Mouse (Mus musculus): ENCODE results near the gene Gm10230.
"Not testable (repeated sequence)": the region's sequence is repeated elsewhere in the genome, so short reads cannot be mapped to it uniquely, and the experiment has no call there.

Gm10230 gene

DNA sequence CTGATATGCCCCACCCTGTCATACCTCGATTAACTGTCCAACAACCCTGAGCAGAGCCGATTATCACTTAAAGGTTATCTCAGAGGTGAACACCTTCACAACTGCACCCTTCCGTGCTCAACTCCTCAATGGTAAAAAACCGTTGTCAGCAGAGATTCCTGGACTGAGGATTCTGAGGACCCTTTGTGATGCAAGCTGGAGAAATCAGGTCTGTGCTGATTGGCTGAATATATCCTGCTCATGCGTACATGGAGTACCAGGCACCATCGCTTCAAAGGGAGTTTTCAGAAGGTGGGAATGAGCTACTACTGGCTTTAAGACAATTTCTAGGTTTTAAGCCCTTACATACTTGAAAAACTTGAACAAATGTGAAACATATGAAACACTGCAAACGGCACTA is at the start of gene Gm10230:
Gene Gm10230, minus strand, starts transcription at position 101 of the 400 bp plus-strand sequence.
- not testable (repeated sequence) for DNase-seq (ENCODE audit: low read depth, low spot score)
